Mouse (Mus musculus) hindbrain, embryonic 15.5 days (tissue): ENCODE results near the gene Clrn1. TPM values are rescaled to one million over a fixed set of nuclear protein-coding genes. Genes with fewer than 3 reads are reported as not detected.

Source experiments
- polyA plus RNA-seq: library from polyadenylated mRNA; unstranded; fragments of >200 nt; fragmentation: Nextera tagmentation; extraction: Ambion mirVana; gene quantifications from 2 replicates; pipeline ENCODE4 v1.2.1, GENCODE M21; 2015

The Clrn1 gene
- polyA plus RNA-seq, 1 experiment from 2014 or later: 3.0 TPM

Other genes with a start within 250 kb of the Clrn1 start
- 0.23 and 0.28 TPM in 2 replicates for gene Erich6, start 248.1 kb downstream of the Clrn1 start, polyA plus RNA-seq
- gene Siah2, start 192.9 kb downstream of the Clrn1 start, polyA plus RNA-seq: 10.8 and 10.9 TPM in 2 replicates
- gene Mindy4b-ps, start 63.0 kb downstream of the Clrn1 start, polyA plus RNA-seq: 0.07 TPM in 1 of 2 replicates, not detected in the other
- 4.2 and 5.3 TPM in 2 replicates for gene Med12l, start 120.5 kb upstream of the Clrn1 start, polyA plus RNA-seq
- gene Gpr171, start 216.5 kb upstream of the Clrn1 start, polyA plus RNA-seq: 0.89 and 1.2 TPM in 2 replicates